Mouse (Mus musculus) MEL (cell line): ENCODE data around the gene Rps6ka2.

Source experiments
- E2F4 ChIP-seq: IDR thresholded peaks from 2 replicates; pipeline ENCODE4 v1.6.1; 2011; ENCODE audit warnings: low read depth, low read length, improper control_type of control experiment, borderline replicate concordance
- TCF12 ChIP-seq: IDR thresholded peaks from 2 replicates; pipeline ENCODE4 v1.6.1; 2014; ENCODE audit warnings: low read depth, mild to moderate bottlenecking, inconsistent platforms, low read length, improper control_type of control experiment, moderate library complexity

GRCm38 (mm10) chr17:7237706-7238105, 67.8 kb downstream of the Rps6ka2 start:
- TF ChIP-seq E2F4 (no peak), TCF12 (no peak)
